Mouse (Mus musculus) adrenal gland, postnatal 10 days (tissue): ENCODE data around the gene Tyrp1. TPM values are rescaled to one million over a fixed set of nuclear protein-coding genes. Genes with fewer than 3 reads are reported as not detected.

Experiments
- DNase-seq: peaks from one replicate; pipeline ENCODE4 v3.0.0; 2021; ENCODE audit warnings: mixed read lengths
- total RNA-seq, 2 experiments: library from RNA; stranded (reverse); gene quantifications; 2 replicates each; pipeline ENCODE4 v1.2.3; 2021

The Tyrp1 gene
- total RNA-seq, 2 experiments from 2014 or later, result 0.39 TPM; not detected in 1

DNA sequence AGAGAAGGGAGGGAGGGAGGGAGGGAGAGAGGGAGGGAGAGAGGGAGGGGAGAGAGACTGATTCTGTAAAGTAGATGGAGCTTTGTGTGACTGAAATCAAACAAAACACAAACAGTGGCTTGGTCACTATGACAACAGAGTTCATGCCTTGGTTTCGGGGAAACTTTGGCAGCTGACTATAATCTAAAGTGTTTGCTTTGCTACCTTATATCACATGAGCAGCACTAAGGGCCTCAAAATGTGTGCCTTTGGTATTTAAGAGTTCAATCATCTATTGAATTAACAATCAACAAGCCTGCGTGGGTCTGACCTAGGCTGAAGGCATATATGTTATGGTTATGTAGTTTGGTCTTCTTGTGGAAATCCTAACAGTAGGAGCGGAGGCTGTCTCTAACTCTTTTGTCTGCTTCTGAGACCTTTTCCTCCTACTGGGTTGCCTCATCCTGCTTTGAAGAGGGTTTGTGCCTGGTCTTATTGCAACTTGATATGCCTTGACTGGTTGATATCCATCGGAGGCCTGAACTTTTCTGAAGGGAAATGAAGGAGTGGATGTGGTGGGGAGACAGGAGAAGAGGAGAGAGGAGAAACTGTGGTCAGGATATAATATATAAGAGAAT, 61.5 kb downstream of the Tyrp1 start:
- DNase-seq, result no peak

Other genes with a start within 250 kb of the Tyrp1 start
- gene Lurap1l, start 76.5 kb downstream of the Tyrp1 start, total RNA-seq, result 10 to 100 TPM in 1 of 2 experiments, 1 to 10 TPM in 1; 9.6 to 11.6 TPM